Mouse (Mus musculus) fibroblast of lung, adult 2 months (primary cell): Measurements from ENCODE around the gene Lrrk1.
A peak's percentile ranks its signal among the peaks of the same experiment; 100 is the strongest.

Experiments
- DNase-seq: peaks from one replicate; pipeline ENCODE4 v3.0.0-alpha.2; 2011; ENCODE audit warnings: low read depth

The Lrrk1 gene

DNA sequence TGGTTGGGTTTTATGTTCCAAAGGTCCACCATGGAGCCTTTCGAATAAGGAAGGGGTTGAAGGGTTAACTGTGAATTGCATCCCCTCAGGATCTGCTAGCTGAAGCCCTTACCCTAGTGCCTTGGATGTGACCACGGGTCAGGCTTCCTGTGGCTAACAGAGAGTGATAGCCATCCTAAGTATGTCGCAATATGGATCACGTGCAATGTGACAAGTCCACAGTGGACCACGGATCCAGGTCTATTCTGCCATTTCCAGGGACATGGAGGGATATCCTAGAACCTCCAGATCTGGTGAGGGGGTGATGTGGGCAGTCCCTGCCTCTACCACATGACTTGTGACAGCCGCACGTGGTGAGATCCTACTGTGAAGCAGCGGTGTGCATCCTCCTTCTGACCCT, 133.2 kb downstream of the Lrrk1 start:
- no peak for DNase-seq

DNA sequence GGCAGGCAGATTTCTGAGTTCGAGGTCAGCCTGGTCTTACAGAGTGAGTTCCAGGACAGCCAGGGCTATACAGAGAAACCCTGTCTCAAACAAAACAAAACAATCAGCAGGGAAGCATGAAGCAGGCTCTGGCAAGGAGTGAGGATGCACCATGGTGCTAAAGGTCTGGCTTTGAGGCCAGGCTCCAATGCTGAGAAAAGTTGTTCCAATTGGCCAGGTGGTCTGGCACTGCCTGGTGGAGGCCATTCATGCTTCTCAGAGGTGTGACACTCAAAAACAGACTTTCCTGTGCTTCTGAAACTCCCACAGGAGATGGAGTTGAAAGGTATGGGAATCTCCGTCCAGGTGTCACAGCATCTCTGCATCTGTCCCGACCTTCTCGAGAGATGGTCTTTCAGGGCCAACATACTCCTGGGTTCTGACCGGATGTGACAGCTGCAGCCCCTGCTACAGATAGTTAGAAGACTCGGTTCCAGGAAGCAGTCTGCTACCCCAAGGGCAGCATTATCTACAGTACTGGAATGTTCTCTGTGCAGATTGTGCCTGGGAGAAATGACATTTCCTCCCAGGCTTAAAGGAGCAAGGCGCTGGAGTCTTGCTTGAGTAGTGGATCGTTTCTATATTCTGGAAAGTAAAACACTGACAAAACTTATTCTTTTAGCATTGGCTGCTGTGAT, 134.0 kb downstream of the Lrrk1 start:
- no peak for DNase-seq

DNA sequence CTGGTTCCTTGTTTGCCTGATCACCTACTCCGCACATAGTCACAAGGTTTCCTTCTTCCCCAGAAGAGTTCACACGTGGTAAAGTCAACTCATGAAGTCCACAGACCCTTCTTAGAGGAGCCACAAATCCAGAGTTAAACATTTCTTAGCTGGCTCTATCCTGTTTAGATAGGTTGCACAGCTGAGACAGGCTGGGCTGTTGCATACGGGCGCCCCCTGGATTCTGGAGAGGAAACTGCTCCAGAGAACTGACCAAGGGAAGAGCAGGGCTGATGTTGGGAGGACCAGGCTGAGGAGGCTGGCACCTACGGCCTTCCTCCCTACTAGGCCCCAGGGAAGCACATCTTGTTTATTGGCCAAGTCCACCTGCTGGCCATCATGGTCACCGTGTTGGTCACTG, 138.1 kb downstream of the Lrrk1 start:
- DNase-seq: no peak

DNA sequence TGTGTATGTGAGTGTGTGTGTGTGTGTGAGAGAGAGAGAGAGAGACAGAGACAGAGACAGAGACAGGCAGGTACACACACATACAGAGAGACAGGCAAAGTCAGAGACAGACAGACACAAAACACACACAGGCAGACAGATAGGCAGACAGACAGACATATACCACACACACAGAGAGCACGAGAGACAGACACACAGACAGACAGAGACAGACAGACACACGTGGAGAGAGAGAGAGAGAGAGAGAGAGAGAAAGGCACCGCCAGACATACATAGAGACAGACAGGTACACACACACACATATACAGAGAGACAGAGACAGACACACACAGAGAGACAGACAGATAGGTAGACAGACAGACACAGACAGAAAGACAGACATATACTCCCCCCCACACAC, 138.7 kb downstream of the Lrrk1 start:
- no peak for DNase-seq

DNA sequence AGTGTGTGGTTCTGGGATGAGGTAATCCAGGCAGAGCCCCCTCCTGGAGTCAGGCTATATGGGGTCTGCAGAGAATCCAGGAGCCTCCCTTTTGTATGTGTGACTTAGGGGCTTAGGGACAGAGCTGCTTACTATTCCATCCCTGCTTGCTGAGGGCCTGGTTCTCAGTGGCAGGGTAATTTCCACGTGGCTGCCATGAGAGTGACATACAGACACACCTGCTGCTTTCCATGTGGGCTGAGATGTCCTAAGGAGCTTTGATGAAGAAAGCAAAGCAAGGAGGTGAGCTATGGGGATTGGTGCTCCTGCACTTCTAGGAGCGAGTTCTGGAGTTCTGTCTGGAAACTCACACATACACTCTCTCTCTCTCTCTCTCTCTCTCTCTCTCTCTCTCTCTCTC, 139.1 kb downstream of the Lrrk1 start:
- no peak for DNase-seq

DNA sequence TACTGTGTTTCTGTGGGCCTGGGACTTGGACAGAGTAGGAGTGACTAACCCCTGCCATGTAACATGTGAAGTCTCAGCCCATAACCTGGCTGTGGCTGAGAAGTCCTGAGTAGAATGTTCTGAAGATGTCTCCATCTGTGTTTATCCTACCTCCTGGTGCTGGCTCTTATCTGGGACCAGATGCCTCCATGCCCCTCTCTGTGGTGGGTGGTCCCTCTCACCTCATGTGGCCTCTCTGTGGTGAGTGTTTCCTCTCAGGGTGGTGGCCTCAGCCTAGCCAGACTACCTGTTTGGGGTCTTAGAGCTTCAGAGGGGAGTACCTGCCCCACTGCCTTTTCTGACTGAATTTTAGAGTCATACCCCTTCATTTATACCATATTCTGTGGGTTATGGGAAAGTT, 139.9 kb downstream of the Lrrk1 start:
- no peak for DNase-seq

DNA sequence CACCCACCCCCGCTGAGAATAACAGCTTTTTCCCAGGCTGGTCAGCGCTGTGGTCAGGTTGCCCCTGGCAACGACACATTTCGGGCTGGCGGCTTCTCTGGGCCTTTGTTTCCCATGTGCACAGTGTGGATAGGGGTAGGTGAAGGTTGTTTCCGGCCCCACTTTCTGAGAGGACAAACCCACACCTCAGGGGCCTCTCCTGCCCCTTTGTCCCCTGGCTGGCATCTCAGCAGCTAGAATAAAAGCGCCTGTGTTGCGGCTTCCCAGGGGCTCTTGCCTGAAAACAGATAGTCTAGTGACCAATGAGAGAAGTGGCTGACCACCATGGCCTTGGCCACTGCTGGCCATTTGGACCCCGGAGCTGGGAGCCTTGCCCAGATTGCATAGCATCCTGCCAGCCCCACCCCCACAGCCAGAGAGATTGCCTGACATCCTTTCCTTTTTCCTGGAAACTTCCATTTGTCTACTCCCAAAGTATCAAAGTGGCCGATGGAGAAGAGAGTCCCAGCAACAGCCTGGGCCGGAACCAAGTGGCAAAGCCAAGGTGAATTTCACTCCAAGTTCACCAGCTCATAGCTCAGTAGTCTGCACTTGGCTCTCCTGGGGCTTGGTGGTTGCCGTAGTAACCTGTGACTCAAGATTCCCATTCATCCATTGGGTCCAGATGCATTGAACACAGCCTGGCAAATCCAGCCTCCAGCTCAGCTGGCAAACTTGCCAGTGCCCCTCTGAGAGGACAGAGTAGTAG, 140.7 kb downstream of the Lrrk1 start:
- DNase-seq: peak; percentile 84

DNA sequence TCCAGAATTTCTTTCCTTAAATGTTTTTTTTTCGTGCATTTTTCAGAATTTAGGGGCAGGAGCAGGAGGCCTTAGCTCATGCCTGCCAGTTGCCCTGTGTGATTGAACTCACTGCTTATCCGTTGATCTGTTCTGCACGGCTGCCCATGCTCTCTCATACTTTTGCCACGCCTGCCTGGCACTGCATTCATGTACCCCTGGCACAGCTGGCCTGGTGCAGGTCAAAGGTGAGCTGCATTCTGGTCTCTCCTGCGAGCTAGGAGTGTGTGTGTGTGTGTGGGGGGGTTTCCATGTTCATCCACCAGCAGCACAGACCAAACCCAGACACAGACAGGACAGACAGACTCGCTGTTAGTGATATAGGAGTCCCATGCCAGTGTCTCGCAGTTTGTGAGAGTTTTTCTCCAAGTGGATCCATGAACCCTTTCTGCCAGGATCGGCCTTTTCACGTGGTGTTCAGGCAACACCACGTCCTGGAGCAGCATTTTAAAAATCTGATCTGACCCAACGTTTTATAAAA, 141.4 kb downstream of the Lrrk1 start:
- no peak for DNase-seq

DNA sequence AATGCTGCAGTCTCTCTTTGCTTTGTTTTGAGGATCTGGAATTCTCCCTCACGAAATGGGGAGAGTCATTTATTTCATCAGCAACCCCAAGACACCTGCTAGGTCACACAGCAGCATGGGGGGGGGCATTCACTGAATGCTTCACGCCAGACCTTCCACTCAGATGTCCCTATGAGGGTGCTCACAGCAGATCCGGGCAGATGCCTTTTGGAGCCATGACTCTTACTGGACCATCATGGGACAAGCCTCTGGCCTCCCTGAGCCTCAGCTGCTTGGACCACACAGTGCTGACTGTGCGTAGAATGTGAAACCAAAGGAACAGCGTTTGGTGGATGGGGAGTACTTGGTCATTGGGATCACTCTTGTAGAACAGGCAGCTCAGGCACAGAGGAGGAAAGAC, 142.5 kb downstream of the Lrrk1 start:
- DNase-seq: no peak

DNA sequence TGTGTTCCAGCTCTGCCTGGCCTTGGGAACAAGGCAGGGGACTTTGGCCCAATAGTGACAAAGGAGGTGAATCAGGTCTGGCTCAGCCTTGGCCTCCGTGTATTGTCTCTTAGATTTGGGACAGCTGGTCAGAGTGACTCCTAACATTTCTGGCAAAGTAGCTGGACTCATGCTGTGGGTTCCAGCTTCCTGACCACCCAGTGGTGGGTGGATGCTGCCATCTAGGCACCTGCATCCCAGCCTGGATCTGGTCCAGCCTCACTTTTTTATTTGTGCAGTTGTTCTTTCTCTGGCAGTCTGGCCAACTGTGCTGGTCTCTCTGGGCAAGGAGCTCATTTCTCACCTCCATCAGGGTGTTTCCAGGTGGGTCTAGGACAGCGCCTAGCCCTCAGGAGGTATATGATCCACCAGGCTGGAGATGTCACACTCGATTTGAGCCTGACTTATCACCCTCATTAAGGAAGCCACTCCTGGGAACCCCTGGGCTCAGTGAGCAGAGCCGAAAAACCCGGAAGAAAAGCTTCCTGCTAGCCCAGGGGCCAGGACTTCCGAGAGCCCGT, 144.3 kb downstream of the Lrrk1 start:
- no peak for DNase-seq

DNA sequence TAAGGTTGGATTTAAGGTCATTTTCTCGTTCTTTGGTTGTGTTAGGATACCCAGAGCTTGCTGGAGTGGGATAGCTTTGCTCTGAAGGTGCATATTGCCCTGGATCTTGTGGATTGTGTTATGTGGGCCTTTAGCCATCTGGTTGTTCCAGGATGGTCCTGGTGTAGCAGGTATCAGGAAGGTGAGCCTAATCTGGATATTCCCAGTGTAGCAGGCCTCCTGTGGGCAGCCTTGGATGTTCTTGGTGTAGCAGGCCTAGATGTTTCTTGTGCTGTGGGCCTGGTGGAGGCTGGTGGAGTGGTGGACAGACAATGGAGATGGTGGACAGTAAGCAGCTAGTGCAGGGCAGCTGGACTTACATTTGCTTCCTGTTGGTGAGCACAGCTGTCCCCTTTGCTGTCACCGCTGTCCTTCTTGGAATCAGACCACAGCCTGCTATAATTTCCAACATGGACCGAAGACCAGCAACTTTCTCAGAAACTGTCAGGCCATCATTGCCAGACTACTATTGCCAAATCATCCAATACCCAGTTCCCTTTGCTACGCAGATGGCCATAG, 146.2 kb downstream of the Lrrk1 start:
- no peak for DNase-seq

DNA sequence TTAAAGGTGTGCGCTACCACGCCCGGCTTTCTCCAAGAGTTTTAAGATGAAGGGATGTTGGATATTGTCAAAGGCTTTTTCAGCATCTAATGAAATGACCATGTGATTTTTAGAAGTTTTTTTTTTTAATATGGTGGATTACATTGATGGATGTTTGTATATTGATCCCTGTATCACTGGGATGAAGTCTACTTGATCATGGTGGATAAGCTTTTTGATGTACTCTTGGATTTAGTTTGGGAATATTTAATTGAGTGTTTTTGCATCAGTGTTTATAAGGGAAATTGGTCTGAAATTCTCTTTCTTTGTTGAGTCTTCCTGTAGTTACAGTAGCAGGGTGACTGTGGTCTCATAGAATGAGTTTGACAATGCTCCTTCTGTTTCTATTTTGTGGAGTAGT, 150.0 kb downstream of the Lrrk1 start:
- no peak for DNase-seq

DNA sequence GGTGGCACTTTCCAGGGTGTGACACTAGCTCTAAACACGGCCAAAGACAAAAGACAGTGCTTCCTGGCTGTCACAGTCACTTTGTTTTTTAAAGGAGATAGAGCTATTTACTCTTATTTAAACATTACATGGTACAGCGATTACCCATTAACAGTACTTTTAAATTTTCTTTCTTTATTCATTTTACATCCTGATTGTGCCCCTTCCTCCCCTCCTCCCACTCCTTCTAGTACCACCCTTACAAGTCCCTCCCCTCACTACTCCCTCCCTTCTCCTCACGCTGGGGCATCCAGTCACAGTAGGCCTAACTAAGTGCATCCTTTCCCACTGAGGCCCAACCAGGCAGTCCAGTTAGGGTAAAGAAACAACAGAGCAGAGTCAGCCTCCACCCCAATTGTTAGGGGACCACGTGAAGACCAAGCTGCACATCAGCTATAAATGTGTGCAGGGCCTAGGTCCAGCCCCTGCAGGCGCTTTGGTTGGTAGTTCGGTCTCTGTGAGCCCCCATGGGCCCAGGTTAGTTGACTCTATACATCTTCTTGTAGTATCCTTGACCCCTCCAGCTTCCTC, 154.1 kb downstream of the Lrrk1 start:
- DNase-seq: no peak

DNA sequence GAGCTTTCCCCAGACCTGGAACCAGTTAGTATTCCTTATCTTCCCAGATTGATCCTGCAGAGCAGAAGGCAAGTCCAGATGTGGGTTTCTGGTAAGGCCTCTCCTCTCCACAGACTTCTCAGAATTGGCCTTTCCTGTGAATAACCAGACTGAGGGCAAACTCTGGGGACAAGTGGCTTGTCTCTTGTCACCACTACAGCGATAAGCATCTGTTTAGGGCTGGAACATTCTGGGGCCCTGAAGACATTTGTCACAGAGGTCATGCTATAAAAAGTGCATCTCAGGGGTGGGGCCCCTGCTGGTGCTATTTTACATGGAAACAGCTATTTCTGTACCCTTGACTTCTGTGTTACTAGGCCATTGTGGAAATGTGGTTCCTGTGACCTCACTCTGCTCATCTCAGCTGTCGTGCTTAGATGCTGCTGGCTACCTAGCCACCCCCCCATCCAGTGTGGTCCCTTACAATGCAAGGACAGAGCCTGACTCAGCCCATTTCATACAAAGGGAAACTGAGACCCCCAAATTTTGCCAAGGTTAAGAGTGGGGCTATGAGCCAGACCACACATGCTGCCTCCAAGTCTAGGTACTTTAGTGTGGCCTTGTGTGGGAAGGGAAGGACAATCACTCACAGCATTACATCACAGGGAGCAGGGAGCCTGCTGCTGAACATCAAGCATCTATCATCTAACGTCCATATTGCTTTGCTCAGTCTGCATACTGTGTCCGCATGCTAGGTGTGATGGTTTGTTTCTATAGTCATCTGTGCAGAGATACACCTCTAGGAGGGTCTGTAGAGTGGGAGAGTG, 154.8 kb downstream of the Lrrk1 start:
- DNase-seq: no peak

DNA sequence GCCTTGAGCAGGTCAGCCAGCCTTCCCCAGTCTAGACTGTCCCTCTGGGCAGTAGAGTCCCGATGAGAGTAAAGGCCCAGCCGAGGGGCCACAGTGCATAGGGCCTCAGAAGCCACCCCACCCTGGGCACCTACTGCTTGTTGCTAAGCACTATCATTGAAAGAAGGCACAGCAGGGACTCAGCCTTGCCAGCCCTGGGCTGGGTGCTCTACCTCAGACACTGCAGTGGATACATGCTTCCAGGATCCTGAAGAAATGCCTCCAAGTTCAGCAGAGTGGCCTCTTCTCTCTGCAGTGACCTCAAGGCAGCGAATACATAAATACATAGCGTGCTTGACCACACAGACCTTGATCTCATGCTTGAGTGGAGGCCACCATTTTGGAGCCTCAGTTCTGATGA, 156.3 kb downstream of the Lrrk1 start:
- DNase-seq: no peak

DNA sequence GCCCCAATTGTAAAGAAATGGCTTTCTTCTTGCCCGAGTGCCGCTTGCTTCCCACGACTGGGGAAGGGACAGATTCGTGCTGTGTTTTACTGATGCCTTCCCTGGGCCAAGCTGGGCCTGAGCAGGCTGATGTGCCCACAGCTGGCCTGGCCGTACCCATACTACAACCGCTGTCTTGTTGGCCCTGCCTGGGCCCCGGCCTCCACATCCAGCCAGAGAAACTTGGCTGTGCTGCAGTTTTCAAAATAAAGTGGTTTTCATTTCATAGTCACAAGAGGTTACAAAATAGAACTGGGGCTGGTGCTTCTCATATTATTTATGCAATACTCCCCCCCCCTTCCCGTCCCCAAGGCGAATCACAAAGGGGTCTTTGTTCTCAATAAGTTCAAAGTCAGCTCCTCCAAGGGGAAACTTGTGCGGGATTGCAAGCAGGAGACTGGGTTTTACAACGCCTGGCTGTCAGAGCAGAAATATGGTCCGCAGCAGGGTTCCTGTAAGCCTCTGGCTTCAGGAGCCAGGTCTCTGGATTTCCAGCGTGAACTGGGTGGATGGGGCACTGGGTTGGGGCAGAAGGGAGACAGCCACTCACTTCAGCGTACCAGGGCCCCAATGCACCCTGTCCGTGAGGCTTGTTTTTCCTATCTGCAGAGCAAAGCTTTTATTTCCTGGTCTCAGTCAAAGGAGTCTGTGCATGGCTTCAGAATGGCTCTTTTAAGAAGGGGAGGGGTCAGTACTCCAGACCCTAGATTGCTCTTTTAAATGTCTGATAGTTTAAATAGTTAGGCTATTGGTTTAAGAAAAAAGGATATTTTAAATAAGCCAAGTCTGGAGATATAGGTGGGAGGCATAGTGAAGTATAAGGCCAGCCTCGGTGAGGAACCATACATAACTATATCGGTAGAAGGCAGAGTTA, 157.3 kb downstream of the Lrrk1 start:
- peak; percentile 94 for DNase-seq

DNA sequence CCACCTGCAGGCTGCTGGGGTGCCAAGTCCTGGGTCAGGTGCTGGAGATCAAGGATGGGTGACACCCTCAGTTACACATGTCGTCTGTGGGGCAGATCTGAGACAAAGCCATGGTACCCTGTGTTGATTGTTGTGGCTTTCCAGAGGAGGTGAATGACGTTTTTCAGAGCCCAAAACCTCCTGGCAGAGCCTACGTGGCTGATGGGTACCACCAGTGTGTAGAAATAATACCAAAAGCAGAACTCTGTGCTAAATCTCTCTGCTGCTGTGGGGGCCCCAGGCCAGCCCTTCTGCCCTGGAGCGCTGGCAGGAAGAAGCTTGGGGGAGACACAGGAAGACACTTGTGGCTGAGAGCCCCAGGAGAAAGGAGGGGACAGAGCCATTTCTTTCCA, 157.9 kb downstream of the Lrrk1 start:
- DNase-seq: no peak

DNA sequence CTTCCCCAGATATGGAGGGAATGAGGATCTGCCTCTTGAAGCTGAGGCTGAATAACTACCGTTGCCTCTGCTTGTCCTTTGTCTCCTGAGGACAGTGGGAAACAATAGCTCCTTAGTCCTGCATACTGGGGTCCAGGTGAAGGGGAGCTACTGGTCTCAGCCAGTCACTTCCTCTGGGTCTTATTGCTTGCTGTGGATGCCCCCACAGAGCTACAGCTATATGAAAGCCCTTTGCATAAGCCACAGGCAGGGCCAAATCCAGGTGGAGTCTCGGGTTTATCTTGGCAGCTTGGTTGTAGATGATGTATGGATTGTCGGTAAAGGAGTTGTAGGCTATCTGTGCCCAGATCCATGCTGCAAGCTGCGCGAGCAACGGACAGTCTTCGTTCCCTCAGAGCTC, 158.7 kb downstream of the Lrrk1 start:
- no peak for DNase-seq

DNA sequence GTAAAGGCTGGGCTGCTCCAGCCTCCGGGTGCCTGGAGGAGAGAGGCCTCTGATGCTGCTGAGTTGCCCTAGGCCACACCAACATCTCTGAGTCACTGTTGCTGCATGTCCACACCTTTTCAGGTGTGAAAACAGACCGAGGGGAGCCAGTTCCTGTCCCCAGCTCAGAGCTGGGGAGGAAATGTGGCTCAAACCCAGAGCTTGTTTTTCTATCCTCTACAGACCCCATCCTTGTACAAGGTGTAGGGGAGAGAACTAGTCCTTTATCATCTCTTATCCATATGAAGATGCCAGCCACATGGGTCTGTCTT, 159.6 kb downstream of the Lrrk1 start:
- no peak for DNase-seq

DNA sequence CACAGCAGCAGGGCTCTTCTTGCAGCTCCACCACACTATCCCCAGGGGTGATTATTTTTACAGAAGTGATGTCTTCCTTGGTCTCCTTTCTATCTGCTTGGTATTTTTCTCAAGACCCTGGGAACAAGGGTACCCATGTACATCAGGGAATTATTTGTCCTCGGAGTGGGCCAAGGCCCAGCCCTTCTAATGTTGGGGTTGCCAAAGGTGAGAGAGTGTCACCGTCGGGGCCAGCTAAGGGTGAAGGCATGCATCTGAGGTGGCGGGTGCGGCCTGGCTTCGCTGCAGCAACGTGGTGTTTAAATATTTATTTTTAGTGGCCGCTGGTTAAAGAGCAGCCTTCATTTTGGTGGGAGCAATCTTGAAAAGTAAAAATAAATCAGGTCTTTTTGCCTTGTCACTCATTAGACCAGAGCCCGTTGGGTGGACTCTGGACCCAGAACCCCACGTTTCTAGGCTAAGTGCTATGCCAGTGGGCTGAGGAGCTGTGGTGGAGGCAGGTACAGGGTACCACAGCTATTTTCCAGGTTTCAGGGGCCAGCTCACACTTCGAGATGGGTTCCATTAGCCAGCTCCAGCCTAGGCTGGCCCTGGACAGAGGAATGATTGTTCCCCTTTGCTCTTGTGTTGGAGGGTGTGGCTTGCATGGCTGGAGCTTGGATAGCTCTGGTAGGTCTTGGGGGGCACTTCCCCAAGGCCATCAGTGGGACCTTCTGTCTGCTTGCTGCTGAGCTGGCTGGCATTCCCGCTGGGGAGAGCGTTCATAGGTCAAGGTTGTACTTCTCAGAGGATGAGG, 160.1 kb downstream of the Lrrk1 start:
- DNase-seq: no peak
